Mouse (Mus musculus) G1E (cell line): ENCODE data around the gene Aspa. TPM values are rescaled to one million over a fixed set of nuclear protein-coding genes. Genes with fewer than 3 reads are reported as not detected.

Experiments
- ATAC-seq: 2 replicates; pipeline ENCODE4 v1.8.0; 2016; ENCODE audit warnings: mild to moderate bottlenecking; ENCODE audit not compliant: insufficient number of reproducible peaks, poor library complexity, low FRiP score, severe bottlenecking; ENCODE audit errors: extremely low read depth
- DNase-seq: peaks from one replicate; pipeline ENCODE4 v3.0.0; 2012; ENCODE audit warnings: low spot score
- H3K27me3 ChIP-seq: 2 replicates; pipeline ENCODE4 v1.6.1; 2012; ENCODE audit warnings: mild to moderate bottlenecking, low read length, inconsistent platforms; ENCODE audit not compliant: insufficient read depth
- H3K36me3 ChIP-seq: replicated peaks from 2 replicates; pipeline ENCODE3; 2012; ENCODE audit warnings: mild to moderate bottlenecking, inconsistent platforms
- H3K4me1 ChIP-seq: 2 replicates; pipeline ENCODE4 v1.6.1; 2012; ENCODE audit warnings: low read depth, low read length, inconsistent platforms, mixed read lengths; ENCODE audit not compliant: insufficient read depth
- H3K4me3 ChIP-seq: 2 replicates; pipeline ENCODE4 v1.5.1; 2012; ENCODE audit warnings: low read depth, mild to moderate bottlenecking, inconsistent platforms, low read length, moderate library complexity, mixed read lengths
- H3K9me3 ChIP-seq: replicated peaks from 2 replicates; pipeline ENCODE4 v1.6.1; 2012; ENCODE audit warnings: inconsistent platforms
- CTCF ChIP-seq: IDR thresholded peaks from 2 replicates; pipeline ENCODE4 v1.5.1; 2012; ENCODE audit warnings: low read depth, low read length, inconsistent platforms, mixed read lengths
- GATA1 ChIP-seq: IDR thresholded peaks from 2 replicates; pipeline ENCODE4 v1.6.1; 2012; ENCODE audit warnings: borderline replicate concordance, low read length, inconsistent platforms, mixed read lengths
- GATA2 ChIP-seq: IDR thresholded peaks from 2 replicates; pipeline ENCODE4 v1.6.1; 2012; ENCODE audit warnings: low read depth, low read length, inconsistent platforms, borderline replicate concordance
- POLR2AphosphoS5 ChIP-seq: IDR thresholded peaks from 2 replicates; pipeline ENCODE4 v1.6.1; 2012; ENCODE audit warnings: low read depth, low read length, inconsistent platforms; ENCODE audit not compliant: insufficient replicate concordance
- TAL1 ChIP-seq: conservative IDR thresholded peaks from 2 replicates; pipeline ENCODE4 v1.6.1; 2012; ENCODE audit warnings: low read depth, low read length, inconsistent platforms, mixed read lengths
- polyA plus RNA-seq: library from polyadenylated mRNA; stranded (reverse); fragments of >175 nt; gene quantifications from 2 replicates; pipeline ENCODE4 v1.2.3, GENCODE M21; 2012
- total RNA-seq, 2 experiments: library from RNA; stranded (forward) in 1 of 2; stranded (reverse) in 1 of 2; fragments of 200-1000 nt in 1 of 2; fragments of >200 nt in 1 of 2; fragmentation: Nextera tagmentation in 1 of 2; gene quantifications; 2 replicates each; pipeline ENCODE4 v1.2.3; 2014 to 2017

Aspa gene
- total and polyA plus RNA-seq, 3 experiments = 0.22 TPM; not detected in 2

DNA sequence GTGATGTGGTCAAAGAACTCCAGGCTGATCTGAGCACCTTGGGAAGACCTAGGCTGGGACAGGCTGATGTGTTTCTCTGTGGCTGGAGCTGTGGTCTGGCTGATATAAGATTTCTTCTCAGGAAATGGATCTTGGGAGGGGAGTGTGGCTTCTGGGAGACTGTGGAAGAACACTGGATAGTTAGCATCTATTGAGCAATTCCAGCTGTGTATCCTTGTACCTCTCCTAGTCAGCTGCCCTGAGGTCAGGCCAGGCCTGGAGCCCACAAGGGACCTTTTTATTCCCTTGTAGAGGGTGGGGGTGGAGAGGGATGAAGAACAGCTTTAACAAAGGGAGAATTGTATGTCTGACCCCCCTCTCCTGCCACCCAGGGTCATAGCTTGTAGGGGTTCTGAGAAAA, 45.0 kb downstream of the Aspa start:
- H3K27me3 ChIP-seq = peaks cover 4% of the 10 kb centered on the region; the same call in 1 of the 2 replicates
- ATAC-seq (no peak), DNase-seq (no peak)

GRCm38 (mm10) chr11:73283926-73284325, 45.5 kb downstream of the Aspa start:
- Histone ChIP-seq H3K36me3 (no peaks in the 10 kb centered on the region), H3K4me1 (no peaks in the 10 kb centered on the region), H3K27me3 (peaks cover 3% of the 10 kb centered on the region; the same call in 1 of the 2 replicates), H3K4me3 (no peak overlapping the region), H3K9me3 (no peaks in the 10 kb centered on the region)
- TF ChIP-seq CTCF = no peak
- TF ChIP-seq TAL1 = no peak
- no peak for TF ChIP-seq POLR2AphosphoS5
- no peak for TF ChIP-seq GATA1
- TF ChIP-seq GATA2 = no peak
- ATAC-seq = no peak
- no peak for DNase-seq

More for the DNA sequence above, 45.0 kb downstream of the Aspa start:
- H3K4me3 ChIP-seq = no peak overlapping the region
- no peak for TF ChIP-seq CTCF
- TF ChIP-seq GATA1 = no peak
- TF ChIP-seq GATA2 = no peak
- TF ChIP-seq POLR2AphosphoS5 = no peak
- TF ChIP-seq TAL1 = no peak
- no peaks in the 10 kb centered on the region for H3K9me3 ChIP-seq
- H3K36me3 ChIP-seq = no peaks in the 10 kb centered on the region
- no peaks in the 10 kb centered on the region for H3K4me1 ChIP-seq

DNA sequence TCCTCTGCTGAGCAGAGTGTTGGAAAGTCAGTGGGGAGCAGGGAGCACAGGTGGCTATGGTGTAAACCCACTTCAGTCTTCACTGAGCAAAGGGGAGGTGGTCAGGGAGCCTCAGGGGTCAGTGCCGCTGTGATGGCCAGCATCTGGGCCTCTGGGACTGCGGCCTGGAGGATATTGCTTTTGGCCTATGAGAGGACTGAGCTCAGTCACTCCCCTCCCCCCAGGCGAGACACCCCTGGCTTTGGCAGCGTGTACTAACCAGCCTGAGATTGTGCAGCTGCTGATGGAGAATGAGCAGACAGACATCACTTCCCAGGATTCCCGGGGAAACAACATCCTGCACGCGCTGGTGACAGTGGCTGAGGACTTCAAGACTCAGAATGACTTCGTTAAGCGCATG, 46.0 kb downstream of the Aspa start:
- H3K4me1 ChIP-seq = no peaks in the 10 kb centered on the region
- TF ChIP-seq POLR2AphosphoS5 (no peak), TAL1 (no peak), CTCF (no peak), GATA2 (no peak), GATA1 (no peak)
- no peaks in the 10 kb centered on the region for H3K36me3 ChIP-seq
- H3K9me3 ChIP-seq = no peaks in the 10 kb centered on the region
- peaks cover 2% of the 10 kb centered on the region; the same call in 1 of the 2 replicates for H3K27me3 ChIP-seq
- ATAC-seq (no peak), DNase-seq (no peak)
- no peak overlapping the region for H3K4me3 ChIP-seq

- ATAC-seq (no peak), DNase-seq (no peak)
- H3K4me1 ChIP-seq = no peaks in the 10 kb centered on the region
- H3K36me3 ChIP-seq = no peaks in the 10 kb centered on the region
- no peak overlapping the region for H3K4me3 ChIP-seq
- no peaks in the 10 kb centered on the region for H3K9me3 ChIP-seq
- TF ChIP-seq CTCF = no peak
- no peak for TF ChIP-seq TAL1
- no peak for TF ChIP-seq POLR2AphosphoS5
- TF ChIP-seq GATA2 = no peak
- no peak for TF ChIP-seq GATA1
- peaks cover 2% of the 10 kb centered on the region; the same call in 1 of the 2 replicates for H3K27me3 ChIP-seq
Measured at GRCm38 (mm10) chr11:73281528-73282027, 47.8 kb downstream of the Aspa start.

- Histone ChIP-seq H3K36me3 (no peaks in the 10 kb centered on the region), H3K4me1 (no peaks in the 10 kb centered on the region), H3K9me3 (no peaks in the 10 kb centered on the region), H3K27me3 (no peaks in the 10 kb centered on the region; the same call in 1 of the 2 replicates), H3K4me3 (no peak overlapping the region)
- ATAC-seq (no peak), DNase-seq (no peak)
- TF ChIP-seq TAL1 (no peak), GATA1 (no peak), CTCF (no peak), GATA2 (no peak), POLR2AphosphoS5 (no peak)
Measured at GRCm38 (mm10) chr11:73280710-73281109, 48.7 kb downstream of the Aspa start.

GRCm38 (mm10) chr11:73274821-73275220, 54.6 kb downstream of the Aspa start:
- no peak for DNase-seq
- TF ChIP-seq GATA1 (no peak), TAL1 (no peak), CTCF (no peak), POLR2AphosphoS5 (no peak), GATA2 (no peak)
- no peak for ATAC-seq
- Histone ChIP-seq H3K9me3 (no peaks in the 10 kb centered on the region), H3K36me3 (no peaks in the 10 kb centered on the region), H3K4me3 (no peak overlapping the region), H3K4me1 (no peaks in the 10 kb centered on the region), H3K27me3 (0 out of 2 replicates have a peak, but pooled peaks cover 2% of the 10 kb centered on the region)
